Mouse (Mus musculus): ENCODE measurements around the gene Crim1. TPM values are rescaled to one million over a fixed set of nuclear protein-coding genes. Genes with fewer than 3 reads are reported as not detected.
A peak's percentile ranks its signal among the peaks of the same experiment; 100 is the strongest.

The Crim1 gene
- polyA plus RNA-seq, 1 experiment from 2014 or later, result 11.9 TPM

GRCm38 (mm10) chr17:78196184-78196583, 3.9 kb upstream of the Crim1 start:
- Histone ChIP-seq H3K9me3 (replicated peaks; ENCODE audit: control insufficient read depth, low read length, poor library complexity, severe bottlenecking) (no peaks in the 10 kb centered on the region), H3K9ac (ENCODE audit: low read depth, low read length) (no peak overlapping the region), H3K27ac (ENCODE audit: low read length) (no peak overlapping the region), H3K4me3 (ENCODE audit: low read depth, low read length) (no peak overlapping the region), H3K36me3 (ENCODE audit: control insufficient read depth, insufficient read depth, low read length) (no peaks in the 10 kb centered on the region), H3K4me2 (ENCODE audit: low read length) (no peak overlapping the region), H3K4me1 (ENCODE audit: control insufficient read depth, insufficient read depth, low read length) (no peaks in the 10 kb centered on the region), H3K27me3 (ENCODE audit: control insufficient read depth, insufficient read depth, low read depth, low read length) (no peaks in the 10 kb centered on the region)
- WGBS, result 93% methylated on average over 5 of the region's 5 CpGs
- ATAC-seq, result no peak

GRCm38 (mm10) chr17:78197111-78197510, 2.9 kb upstream of the Crim1 start:
- H3K9me3 ChIP-seq (replicated peaks; ENCODE audit: control insufficient read depth, low read length, poor library complexity, severe bottlenecking), result no peaks in the 10 kb centered on the region
- ATAC-seq, result no peak
- H3K36me3 ChIP-seq (ENCODE audit: control insufficient read depth, insufficient read depth, low read length), result no peaks in the 10 kb centered on the region
- no peak overlapping the region for H3K9ac ChIP-seq (ENCODE audit: low read depth, low read length)
- WGBS, result 22% methylated on average over 7 of the region's 7 CpGs
- H3K27ac ChIP-seq (ENCODE audit: low read length), result no peak overlapping the region
- H3K4me3 ChIP-seq (ENCODE audit: low read depth, low read length), result no peak overlapping the region
- H3K4me2 ChIP-seq (ENCODE audit: low read length), result no peak overlapping the region
- no peaks in the 10 kb centered on the region for H3K27me3 ChIP-seq (ENCODE audit: control insufficient read depth, insufficient read depth, low read depth, low read length)
- H3K4me1 ChIP-seq (ENCODE audit: control insufficient read depth, insufficient read depth, low read length), result 0 out of 2 replicates have a peak, but pooled peaks cover 3% of the 10 kb centered on the region

- Histone ChIP-seq H3K9me3 (replicated peaks; ENCODE audit: control insufficient read depth, low read length, poor library complexity, severe bottlenecking) (no peaks in the 10 kb centered on the region), H3K27me3 (ENCODE audit: control insufficient read depth, insufficient read depth, low read depth, low read length) (no peaks in the 10 kb centered on the region), H3K9ac (ENCODE audit: low read depth, low read length) (no peak overlapping the region), H3K4me3 (ENCODE audit: low read depth, low read length) (no peak overlapping the region), H3K27ac (ENCODE audit: low read length) (no peak overlapping the region), H3K4me1 (ENCODE audit: control insufficient read depth, insufficient read depth, low read length) (peaks cover 10% of the 10 kb centered on the region; the same call in 1 of the 2 replicates), H3K36me3 (ENCODE audit: control insufficient read depth, insufficient read depth, low read length) (no peaks in the 10 kb centered on the region), H3K4me2 (ENCODE audit: low read length) (no peak overlapping the region)
- WGBS, result 74% methylated on average over 4 of the region's 4 CpGs
- no peak for ATAC-seq
Observed at GRCm38 (mm10) chr17:78198140-78198539, 1.9 kb upstream of the Crim1 start.

- Histone ChIP-seq H3K4me2 (ENCODE audit: low read length) (peak overlapping the region; percentile 91), H3K4me3 (ENCODE audit: low read depth, low read length) (peak overlapping the region; percentile 91), H3K4me1 (ENCODE audit: control insufficient read depth, insufficient read depth, low read length) (peaks cover 14% of the 10 kb centered on the region), H3K27me3 (ENCODE audit: control insufficient read depth, insufficient read depth, low read depth, low read length) (no peaks in the 10 kb centered on the region), H3K36me3 (ENCODE audit: control insufficient read depth, insufficient read depth, low read length) (no peaks in the 10 kb centered on the region), H3K9me3 (replicated peaks; ENCODE audit: control insufficient read depth, low read length, poor library complexity, severe bottlenecking) (no peaks in the 10 kb centered on the region), H3K9ac (ENCODE audit: low read depth, low read length) (peak overlapping the region; percentile 79), H3K27ac (ENCODE audit: low read length) (peak overlapping the region; percentile 90)
- WGBS, result 7% methylated on average over 4 of the region's 4 CpGs
- no peak for ATAC-seq
Observed at GRCm38 (mm10) chr17:78198820-78199219, 1.2 kb upstream of the Crim1 start.

GRCm38 (mm10) chr17:78199231-78199625, 820 bp upstream of the Crim1 start:
- 3% methylated on average over 7 of the region's 7 CpGs for WGBS
- Histone ChIP-seq H3K4me3 (ENCODE audit: low read depth, low read length) (peak overlapping the region; percentile 91), H3K9ac (ENCODE audit: low read depth, low read length) (peak overlapping the region; percentile 79), H3K4me2 (ENCODE audit: low read length) (peak overlapping the region; percentile 91), H3K27ac (ENCODE audit: low read length) (peak overlapping the region; percentile 90), H3K4me1 (ENCODE audit: control insufficient read depth, insufficient read depth, low read length) (peaks cover 17% of the 10 kb centered on the region), H3K27me3 (ENCODE audit: control insufficient read depth, insufficient read depth, low read depth, low read length) (no peaks in the 10 kb centered on the region), H3K36me3 (ENCODE audit: control insufficient read depth, insufficient read depth, low read length) (no peaks in the 10 kb centered on the region), H3K9me3 (replicated peaks; ENCODE audit: control insufficient read depth, low read length, poor library complexity, severe bottlenecking) (no peaks in the 10 kb centered on the region)
- peak; percentile 31; the same call in 1 of the 2 replicates for ATAC-seq

GRCm38 (mm10) chr17:78200561-78201220, 643 bp downstream of the Crim1 start:
- Histone ChIP-seq H3K4me3 (ENCODE audit: low read depth, low read length) (peak overlapping the region; percentile 91), H3K9ac (ENCODE audit: low read depth, low read length) (peak overlapping the region; percentile 79), H3K36me3 (ENCODE audit: control insufficient read depth, insufficient read depth, low read length) (no peaks in the 10 kb centered on the region), H3K27ac (ENCODE audit: low read length) (peak overlapping the region; percentile 90), H3K4me1 (ENCODE audit: control insufficient read depth, insufficient read depth, low read length) (peaks cover 22% of the 10 kb centered on the region), H3K4me2 (ENCODE audit: low read length) (peak overlapping the region; percentile 91), H3K9me3 (replicated peaks; ENCODE audit: control insufficient read depth, low read length, poor library complexity, severe bottlenecking) (no peaks in the 10 kb centered on the region), H3K27me3 (ENCODE audit: control insufficient read depth, insufficient read depth, low read depth, low read length) (no peaks in the 10 kb centered on the region)
- under 1% methylated on average over 61 of the region's 73 CpGs for WGBS
- peak; percentile 62 for ATAC-seq

GRCm38 (mm10) chr17:78201221-78202058, 1.4 kb downstream of the Crim1 start:
- ATAC-seq, result peak; percentile 66

GRCm38 (mm10) chr17:78202221-78202620, 2.2 kb downstream of the Crim1 start:
- peak overlapping the region; percentile 91 for H3K4me2 ChIP-seq (ENCODE audit: low read length)
- peaks cover 22% of the 10 kb centered on the region for H3K4me1 ChIP-seq (ENCODE audit: control insufficient read depth, insufficient read depth, low read length)
- ATAC-seq, result no peak
- peak overlapping the region; percentile 91 for H3K4me3 ChIP-seq (ENCODE audit: low read depth, low read length)
- no peaks in the 10 kb centered on the region for H3K36me3 ChIP-seq (ENCODE audit: control insufficient read depth, insufficient read depth, low read length)
- H3K9ac ChIP-seq (ENCODE audit: low read depth, low read length), result peak overlapping the region; percentile 79
- H3K9me3 ChIP-seq (replicated peaks; ENCODE audit: control insufficient read depth, low read length, poor library complexity, severe bottlenecking), result no peaks in the 10 kb centered on the region
- no peaks in the 10 kb centered on the region for H3K27me3 ChIP-seq (ENCODE audit: control insufficient read depth, insufficient read depth, low read depth, low read length)
- 2% methylated on average over 5 of the region's 5 CpGs for WGBS
- peak overlapping the region; percentile 90; the same call in 1 of the 2 replicates for H3K27ac ChIP-seq (ENCODE audit: low read length)

More at GRCm38 (mm10) chr17:78201221-78202058, 1.4 kb downstream of the Crim1 start:
- peak overlapping the region; percentile 90 for H3K27ac ChIP-seq (ENCODE audit: low read length)
- peak overlapping the region; percentile 91 for H3K4me2 ChIP-seq (ENCODE audit: low read length)
- under 1% methylated on average over 39 of the region's 39 CpGs for WGBS
- peak overlapping the region; percentile 91 for H3K4me3 ChIP-seq (ENCODE audit: low read depth, low read length)
- H3K4me1 ChIP-seq (ENCODE audit: control insufficient read depth, insufficient read depth, low read length), result peaks cover 22% of the 10 kb centered on the region
- no peaks in the 10 kb centered on the region for H3K9me3 ChIP-seq (replicated peaks; ENCODE audit: control insufficient read depth, low read length, poor library complexity, severe bottlenecking)
- H3K9ac ChIP-seq (ENCODE audit: low read depth, low read length), result peak overlapping the region; percentile 79
- no peaks in the 10 kb centered on the region for H3K36me3 ChIP-seq (ENCODE audit: control insufficient read depth, insufficient read depth, low read length)
- no peaks in the 10 kb centered on the region for H3K27me3 ChIP-seq (ENCODE audit: control insufficient read depth, insufficient read depth, low read depth, low read length)

GRCm38 (mm10) chr17:78202756-78203155, 2.7 kb downstream of the Crim1 start:
- H3K27ac ChIP-seq (ENCODE audit: low read length), result peak overlapping the region; percentile 5
- H3K9ac ChIP-seq (ENCODE audit: low read depth, low read length), result peak overlapping the region; percentile 27

More at GRCm38 (mm10) chr17:78202756-78203155, 2.7 kb downstream of the Crim1 start:
- Histone ChIP-seq H3K27me3 (ENCODE audit: control insufficient read depth, insufficient read depth, low read depth, low read length) (no peaks in the 10 kb centered on the region), H3K4me1 (ENCODE audit: control insufficient read depth, insufficient read depth, low read length) (peaks cover 22% of the 10 kb centered on the region), H3K4me3 (ENCODE audit: low read depth, low read length) (peak overlapping the region; percentile 91), H3K9me3 (replicated peaks; ENCODE audit: control insufficient read depth, low read length, poor library complexity, severe bottlenecking) (no peaks in the 10 kb centered on the region), H3K4me2 (ENCODE audit: low read length) (peak overlapping the region; percentile 91), H3K36me3 (ENCODE audit: control insufficient read depth, insufficient read depth, low read length) (no peaks in the 10 kb centered on the region)
- no peak for ATAC-seq
- WGBS, result 34% methylated on average over 3 of the region's 3 CpGs
